Mouse (Mus musculus): ENCODE results near the gene Sprr2h. TPM values are rescaled to one million over a fixed set of nuclear protein-coding genes. Genes with fewer than 3 reads are reported as not detected.

The Sprr2h gene
- 0.84 TPM in 1 of 2 replicates, not detected in the other for polyA plus RNA-seq (2015; fragmentation: Nextera tagmentation; extraction: Ambion mirVana)

DNA sequence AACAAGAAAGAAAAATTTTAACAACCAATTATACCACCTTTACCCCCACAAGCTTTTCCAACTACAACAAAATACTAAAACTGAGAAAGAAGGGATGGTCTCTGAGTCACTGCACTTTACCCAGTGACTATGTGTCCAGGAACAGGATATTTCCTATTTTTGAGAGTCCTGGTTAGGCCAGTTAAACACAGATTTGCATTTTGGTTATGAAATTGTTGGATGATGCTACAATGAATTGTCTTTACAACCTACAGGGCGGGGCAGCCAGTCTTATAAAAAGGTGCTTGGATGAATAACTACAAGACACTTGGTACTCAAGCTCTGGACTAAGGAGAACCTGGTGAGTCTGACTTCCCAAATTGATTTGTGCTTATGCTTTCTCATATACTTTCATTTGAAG, at the start of gene Sprr2h:
Sprr2h (plus strand) TSS at position 301 of the 400 bp plus-strand sequence.

DNA sequence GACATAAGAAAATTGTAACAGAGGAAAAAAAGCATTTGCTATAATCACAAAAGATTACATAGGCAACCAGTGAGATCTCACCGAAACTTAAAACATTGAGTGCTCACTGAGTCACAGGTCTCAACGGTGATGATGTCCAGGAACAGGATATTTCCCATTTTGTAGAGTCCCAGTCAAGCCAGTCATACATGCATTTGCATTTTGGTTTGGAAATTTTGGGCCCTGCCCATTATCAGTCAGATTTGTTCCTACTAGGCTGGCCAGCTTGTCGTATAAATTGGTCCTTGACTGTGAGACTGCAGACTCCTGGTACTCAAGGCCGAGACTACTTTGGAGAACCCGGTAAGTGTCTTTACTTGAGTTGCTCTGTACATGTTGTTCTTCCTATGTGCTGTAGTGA, 46.6 kb upstream of the Sprr2h start, which contains the start of gene Sprr2d:
Sprr2d (plus strand) TSS at position 301 of the 400 bp plus-strand sequence.

GRCm38 (mm10) chr3:92351843-92352242, 33.6 kb upstream of the Sprr2h start, which contains the start of gene Sprr2e:
Sprr2e (plus strand) TSS chr3:92352143.

DNA sequence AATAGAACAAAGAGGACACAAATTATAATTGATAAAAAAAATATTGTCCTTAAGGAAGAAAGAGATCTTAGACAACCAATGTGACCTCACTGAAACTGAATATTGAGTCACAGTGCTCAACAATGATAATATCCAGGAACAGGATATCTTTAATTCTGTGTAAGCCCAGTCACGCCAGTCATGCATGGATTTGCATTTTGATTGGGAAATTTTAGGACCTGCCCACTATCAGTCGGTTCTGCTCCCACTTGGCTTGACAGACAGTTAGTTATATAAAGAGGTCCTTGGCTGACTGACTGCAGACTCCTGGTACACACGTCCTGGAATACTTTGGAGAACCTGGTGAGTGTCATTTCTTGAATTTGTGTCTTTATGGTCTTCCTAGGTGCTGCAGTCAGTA, 20.6 kb upstream of the Sprr2h start, which contains the start of gene Sprr2f:
Sprr2f (plus strand) TSS at position 301 of the 400 bp plus-strand sequence.

GRCm38 (mm10) chr3:92407691-92408090, 22.2 kb downstream of the Sprr2h start, which contains the start of gene Sprr2i:
Sprr2i (plus strand) TSS chr3:92407991.

GRCm38 (mm10) chr3:92417782-92418181, 32.3 kb downstream of the Sprr2h start, which contains the start of gene Sprr2j-ps:
Sprr2j-ps (plus strand) TSS chr3:92418082.

GRCm38 (mm10) chr3:92429323-92429722, 43.8 kb downstream of the Sprr2h start, which contains the start of gene Gm9774:
Gm9774 (minus strand) TSS chr3:92429423.

DNA sequence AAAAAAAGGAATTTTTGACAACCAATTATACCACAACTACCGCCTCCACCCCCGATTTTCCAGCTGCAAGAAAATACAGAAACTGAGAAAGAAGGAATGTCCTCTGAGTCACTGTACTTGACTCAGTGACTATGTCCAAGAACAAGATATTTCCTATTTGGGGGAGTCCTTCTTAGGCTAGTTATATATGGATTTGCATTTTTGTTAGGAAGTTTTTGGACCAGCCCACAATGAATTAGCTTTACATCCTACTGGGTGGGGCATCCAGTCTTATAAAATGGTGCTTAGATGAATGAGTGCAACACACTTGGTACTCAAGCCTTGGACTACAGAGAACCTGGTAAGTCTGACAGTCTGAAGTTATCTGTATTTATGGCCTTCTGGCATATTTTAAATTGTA, 46.8 kb downstream of the Sprr2h start, which contains the start of gene Sprr2k:
Sprr2k (plus strand) TSS at position 301 of the 400 bp plus-strand sequence.

Other genes with a start within 250 kb of the Sprr2h start
- not detected in 2 replicates for gene Lelp1, start 242.9 kb upstream of the Sprr2h start, polyA plus RNA-seq (2015; fragmentation: Nextera tagmentation; extraction: Ambion mirVana)
- gene Sprr2a1, start 169.9 kb upstream of the Sprr2h start, polyA plus RNA-seq (2015; fragmentation: Nextera tagmentation; extraction: Ambion mirVana), result not detected in 2 replicates
- 0.35 and 8.7 TPM in 2 replicates for gene Sprr2a2, start 169.8 kb upstream of the Sprr2h start, polyA plus RNA-seq (2015; fragmentation: Nextera tagmentation; extraction: Ambion mirVana)
- gene Sprr2a3, start 100.3 kb upstream of the Sprr2h start, polyA plus RNA-seq (2015; fragmentation: Nextera tagmentation; extraction: Ambion mirVana), result 0.76 TPM in 1 of 2 replicates, not detected in the other
- not detected in 2 replicates for gene Sprr2b, start 69.1 kb upstream of the Sprr2h start, polyA plus RNA-seq (2015; fragmentation: Nextera tagmentation; extraction: Ambion mirVana)
- gene Sprr2d, start 46.5 kb upstream of the Sprr2h start, polyA plus RNA-seq (2015; fragmentation: Nextera tagmentation; extraction: Ambion mirVana), result 1.0 TPM in 1 of 2 replicates, not detected in the other
- gene Sprr2e, start 33.5 kb upstream of the Sprr2h start, polyA plus RNA-seq (2015; fragmentation: Nextera tagmentation; extraction: Ambion mirVana), result not detected in 2 replicates
- not detected in 2 replicates for gene Sprr2f, start 20.5 kb upstream of the Sprr2h start, polyA plus RNA-seq (2015; fragmentation: Nextera tagmentation; extraction: Ambion mirVana)
- not detected in 2 replicates for gene Sprr2i, start 22.3 kb downstream of the Sprr2h start, polyA plus RNA-seq (2015; fragmentation: Nextera tagmentation; extraction: Ambion mirVana)
- not detected in 2 replicates for gene Sprr2j-ps, start 32.4 kb downstream of the Sprr2h start, polyA plus RNA-seq (2015; fragmentation: Nextera tagmentation; extraction: Ambion mirVana)
- 8.4 and 11.3 TPM in 2 replicates for gene Gm9774, start 43.7 kb downstream of the Sprr2h start, polyA plus RNA-seq (2015; fragmentation: Nextera tagmentation; extraction: Ambion mirVana)
- not detected in 2 replicates for gene Sprr2k, start 46.9 kb downstream of the Sprr2h start, polyA plus RNA-seq (2015; fragmentation: Nextera tagmentation; extraction: Ambion mirVana)
- gene Sprr1b, start 53.1 kb downstream of the Sprr2h start, polyA plus RNA-seq (2015; fragmentation: Nextera tagmentation; extraction: Ambion mirVana), result 2.6 TPM in 1 of 2 replicates, not detected in the other
- gene Sprr3, start 73.0 kb downstream of the Sprr2h start, polyA plus RNA-seq (2015; fragmentation: Nextera tagmentation; extraction: Ambion mirVana), result not detected in 2 replicates
- gene Sprr1a, start 100.2 kb downstream of the Sprr2h start, polyA plus RNA-seq (2015; fragmentation: Nextera tagmentation; extraction: Ambion mirVana), result not detected in 2 replicates
- gene Sprr4, start 114.8 kb downstream of the Sprr2h start, polyA plus RNA-seq (2015; fragmentation: Nextera tagmentation; extraction: Ambion mirVana), result not detected in 2 replicates
- not detected in 2 replicates for gene 2310046K23Rik, start 148.8 kb downstream of the Sprr2h start, polyA plus RNA-seq (2015; fragmentation: Nextera tagmentation; extraction: Ambion mirVana)
- 4.4 TPM in 1 of 2 replicates, not detected in the other for gene Ivl, start 188.1 kb downstream of the Sprr2h start, polyA plus RNA-seq (2015; fragmentation: Nextera tagmentation; extraction: Ambion mirVana)
- gene Smcp, start 203.3 kb downstream of the Sprr2h start, polyA plus RNA-seq (2015; fragmentation: Nextera tagmentation; extraction: Ambion mirVana), result not detected in 2 replicates
- not detected in 2 replicates for gene 2210017I01Rik, start 221.8 kb downstream of the Sprr2h start, polyA plus RNA-seq (2015; fragmentation: Nextera tagmentation; extraction: Ambion mirVana)
- 3.9 TPM in 1 of 2 replicates, not detected in the other for gene Lce6a, start 236.0 kb downstream of the Sprr2h start, polyA plus RNA-seq (2015; fragmentation: Nextera tagmentation; extraction: Ambion mirVana)